Mouse (Mus musculus): ENCODE results near the gene Mas1. TPM values are rescaled to one million over a fixed set of nuclear protein-coding genes. Genes with fewer than 3 reads are reported as not detected.

Mas1 gene
- polyA plus RNA-seq, 1 experiment from 2014 or later, result 0.19 TPM

Small RNA genes within 50 kb of the gene (microRNA-seq; reads per million reads assigned to microRNA genes)
- gene Gm24085, result not detected

Other genes starting within 250 kb of the Mas1 start
- gene Slc22a1, start 192.3 kb downstream of the Mas1 start, polyA plus RNA-seq (2014; fragmentation: Nextera tagmentation; extraction: Ambion mirVana), result not detected in 2 replicates
- 24.1 and 24.4 TPM in 2 replicates for gene Igf2r, start 98.5 kb downstream of the Mas1 start, polyA plus RNA-seq (2014; fragmentation: Nextera tagmentation; extraction: Ambion mirVana)
- gene Mrgprh, start 7.9 kb upstream of the Mas1 start, polyA plus RNA-seq (2014; fragmentation: Nextera tagmentation; extraction: Ambion mirVana), result not detected in 2 replicates
- gene Pnldc1, start 42.1 kb upstream of the Mas1 start, polyA plus RNA-seq (2014; fragmentation: Nextera tagmentation; extraction: Ambion mirVana), result 1.2 and 2.9 TPM in 2 replicates
- gene Tcp1, start 47.6 kb upstream of the Mas1 start, polyA plus RNA-seq (2014; fragmentation: Nextera tagmentation; extraction: Ambion mirVana), result 530 and 560 TPM in 2 replicates
- gene Mrpl18, start 48.2 kb upstream of the Mas1 start, polyA plus RNA-seq (2014; fragmentation: Nextera tagmentation; extraction: Ambion mirVana), result 159 TPM in 2 replicates
- gene Acat3, start 72.5 kb upstream of the Mas1 start, polyA plus RNA-seq (2014; fragmentation: Nextera tagmentation; extraction: Ambion mirVana), result 0.42 and 1.0 TPM in 2 replicates
- gene Acat2, start 92.6 kb upstream of the Mas1 start, polyA plus RNA-seq (2014; fragmentation: Nextera tagmentation; extraction: Ambion mirVana), result 332 and 361 TPM in 2 replicates
- gene Wtap, start 126.0 kb upstream of the Mas1 start, polyA plus RNA-seq (2014; fragmentation: Nextera tagmentation; extraction: Ambion mirVana), result 137 and 141 TPM in 2 replicates
- gene Sod2, start 138.7 kb upstream of the Mas1 start, polyA plus RNA-seq (2014; fragmentation: Nextera tagmentation; extraction: Ambion mirVana), result 114 and 116 TPM in 2 replicates
- gene Gpr31b, start 184.2 kb upstream of the Mas1 start, polyA plus RNA-seq (2014; fragmentation: Nextera tagmentation; extraction: Ambion mirVana), result not detected in 2 replicates
- gene Tcp10b, start 193.0 kb upstream of the Mas1 start, polyA plus RNA-seq (2014; fragmentation: Nextera tagmentation; extraction: Ambion mirVana), result 0.16 TPM in 1 of 2 replicates, not detected in the other

All from neural tube, embryonic 11.5 days (tissue).